21 mouse cellular contexts compared by ENCODE assay signal in the genomic region with DNA sequence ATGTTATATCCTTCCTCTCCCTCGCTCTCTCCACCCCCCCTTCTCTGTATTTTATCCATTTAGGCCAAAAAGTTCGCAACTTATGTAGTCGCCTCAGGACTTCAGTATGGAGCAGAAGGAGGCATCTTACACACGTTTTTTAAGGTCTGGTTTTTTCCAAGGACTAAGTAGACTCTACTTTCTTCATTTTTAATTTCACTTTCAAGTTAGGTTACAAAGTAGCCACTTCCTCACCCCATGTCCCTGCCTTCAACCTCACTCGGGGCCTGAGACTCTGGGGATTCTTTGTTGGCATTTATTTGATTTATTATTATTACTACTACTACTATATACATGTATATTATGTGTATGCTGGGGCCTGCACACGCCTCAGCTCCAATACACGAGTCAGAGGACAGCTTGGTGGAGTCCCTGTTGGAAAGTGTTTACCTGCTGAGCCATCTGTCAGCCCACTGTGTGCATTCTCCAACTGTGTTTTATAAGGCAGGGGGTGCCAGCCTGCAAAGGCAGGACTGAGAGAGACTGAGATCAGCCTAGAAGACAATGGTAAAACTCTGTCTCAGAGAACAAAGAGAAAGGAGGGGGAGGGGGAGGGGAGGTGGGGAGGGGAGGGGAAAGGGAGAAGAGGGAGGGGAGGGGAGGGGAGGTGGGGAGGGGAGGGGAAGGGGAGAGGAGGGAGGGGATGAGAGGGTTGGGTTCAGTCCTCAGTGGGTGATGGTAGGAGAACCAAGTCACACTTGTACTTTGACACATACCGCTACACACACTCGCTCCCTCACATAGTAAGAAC. TPM values are rescaled to one million over a fixed set of nuclear protein-coding genes. Genes with fewer than 3 reads are reported as not detected.
DNase-seq lines count a peak whose midpoint lies in the region; ATAC-seq and TF ChIP-seq lines count a peak whose summit lies in the region.
"Had no signal": no experiment of that assay in that cellular context is flagged by ENCODE, and none has a peak within 500 bp of the region (broad histone marks: within the 10 kb centered on the region; RNA-seq: fewer than 3 reads in every experiment).

No protein-coding gene starts in this region.

- DNase-seq in A20 (ENCODE audit: low read depth, low spot score) (peak; percentile 73), ZHBTc4 (ENCODE audit: low read depth, low spot score) (peak; percentile 50)
- DNase-seq in lung, adult 2 months = no peak
- no peak for DNase-seq in gastrocnemius, postnatal 36 days
- DNase-seq in embryo, embryonic 10 days (ENCODE audit: low spot score) = no peak
- DNase-seq: adrenal gland, postnatal 14 days; cerebellum, adult 18-20 months; cerebellum, postnatal 10 days; forebrain, postnatal 0 days; gastrocnemius, postnatal 14 days; heart, adult 11 months; heart, postnatal 36 days; kidney, adult 18-20 months had no signal

- H3K9ac ChIP-seq in ES-Bruce4 (ENCODE audit: low read depth, poor library complexity, severe bottlenecking) = no peak overlapping the region
- H3K9ac ChIP-seq: embryonic facial prominence, embryonic 12.5 days; forebrain, postnatal 0 days; heart, embryonic 13.5 days; hindbrain, embryonic 14.5 days; intestine, embryonic 15.5 days had no signal

- TF ChIP-seq CTCF in ES-Bruce4 (IDR thresholded peaks at IDR 0.05; ENCODE audit: low read depth, low read length) = no peak
- TF ChIP-seq CTCF in lung, adult 2 months (IDR thresholded peaks at IDR 0.05; ENCODE audit: insufficient read depth, low read length) = no peak

- H3K4me3 ChIP-seq in ES-Bruce4 (ENCODE audit: low read depth, low read length) = no peak overlapping the region
- H3K4me3 ChIP-seq in lung, adult 2 months (replicated peaks; ENCODE audit: extremely low read depth, low read depth, low read length) = no peak overlapping the region
- H3K4me3 ChIP-seq: embryonic facial prominence, embryonic 12.5 days; heart, embryonic 13.5 days; intestine, embryonic 15.5 days had no signal

- TF ChIP-seq EP300 in ES-Bruce4 (IDR thresholded peaks at IDR 0.05; ENCODE audit: insufficient read depth, low read depth, low read length) = no peak

- peak overlapping the region; percentile 22; the same call in 1 of the 2 replicates for H3K27ac ChIP-seq in ES-Bruce4 (ENCODE audit: insufficient read depth, low read length)
- H3K27ac ChIP-seq: embryonic facial prominence, embryonic 12.5 days; heart, embryonic 13.5 days; hindbrain, embryonic 14.5 days; intestine, embryonic 15.5 days had no signal

- intact Hi-C loops in gastrocnemius, postnatal 36 days (cut with DNase I) = no loop called here

- H3K4me1 ChIP-seq in ES-Bruce4 (ENCODE audit: control insufficient read depth, insufficient read depth, low read length) = peaks cover 4% of the 10 kb centered on the region
- H3K4me1 ChIP-seq in lung, adult 2 months (ENCODE audit: control insufficient read depth, insufficient read depth, low read length) = no peaks in the 10 kb centered on the region
- H3K4me1 ChIP-seq: embryonic facial prominence, embryonic 12.5 days; heart, embryonic 13.5 days; intestine, embryonic 15.5 days had no signal

- H3K9me3 ChIP-seq in ES-Bruce4 (replicated peaks; ENCODE audit: control insufficient read depth, insufficient read depth, low read length, poor library complexity, severe bottlenecking) = no peaks in the 10 kb centered on the region
- H3K9me3 ChIP-seq: embryonic facial prominence, embryonic 12.5 days; heart, embryonic 13.5 days; intestine, embryonic 15.5 days had no signal

- no peaks in the 10 kb centered on the region for H3K27me3 ChIP-seq in ES-Bruce4 (ENCODE audit: control insufficient read depth, insufficient read depth, low read length, poor library complexity, severe bottlenecking)
- H3K27me3 ChIP-seq: embryonic facial prominence, embryonic 12.5 days; heart, embryonic 13.5 days; intestine, embryonic 15.5 days had no signal

- WGBS in lung, adult 2 months = 70% methylated on average over 9 of the region's 9 CpGs

- no peak for TF ChIP-seq POLR2A in ES-Bruce4 (IDR thresholded peaks at IDR 0.05; ENCODE audit: insufficient read depth, low read length)
- TF ChIP-seq POLR2A in lung, adult 2 months (IDR thresholded peaks at IDR 0.05; ENCODE audit: borderline replicate concordance, extremely low read depth, low read depth, low read length) = no peak

- peak; percentile 82 for ATAC-seq in megakaryocyte, adult 5-6 weeks (ENCODE audit: poor library complexity, severe bottlenecking)
- ATAC-seq: activated CD4-positive, CD25-positive, alpha-beta regulatory T cell, adult 4 months; forebrain, postnatal 0 days; intestine, embryonic 15.5 days had no signal

- no peaks in the 10 kb centered on the region for H3K36me3 ChIP-seq in ES-Bruce4 (ENCODE audit: control insufficient read depth, insufficient read depth, low read length, poor library complexity, severe bottlenecking)
- H3K36me3 ChIP-seq: embryonic facial prominence, embryonic 12.5 days; G1E; heart, embryonic 13.5 days; intestine, embryonic 15.5 days had no signal

RNA-seq across cellular contexts. Expression of gene Ak7, which starts 27.8 kb away (rescaled TPM):
- 0.73 and 0.75 TPM in 2 replicates for polyA plus RNA-seq in ES-Bruce4 (2011; ENCODE audit: insufficient read depth, insufficient read length, low read depth, missing spikeins)
- total RNA-seq in megakaryocyte, adult 5-6 weeks (2015) = 0.38 TPM in 1 of 2 replicates, not detected in the other
- total RNA-seq in megakaryocyte, adult 5-6 weeks (2017) = 0.07 TPM in 1 of 2 replicates, not detected in the other
- polyA plus RNA-seq in lung, adult 2 months (2012; rRNA removed) = 5.0 and 7.1 TPM in 2 replicates
- not detected for total RNA-seq in gastrocnemius, postnatal 36 days (2021)
- total RNA-seq: gastrocnemius, postnatal 14 days; heart, postnatal 36 days had no signal

RNA-seq across cellular contexts. Expression of gene Atg2b, which starts 48.6 kb away (rescaled TPM):
- 27.4 and 29.9 TPM in 2 replicates for polyA plus RNA-seq in ES-Bruce4 (2011; ENCODE audit: insufficient read depth, insufficient read length, low read depth, missing spikeins)
- total RNA-seq in megakaryocyte, adult 5-6 weeks (2015) = 16.2 and 16.5 TPM in 2 replicates
- 14.1 and 14.7 TPM in 2 replicates for total RNA-seq in megakaryocyte, adult 5-6 weeks (2017)
- polyA plus RNA-seq in lung, adult 2 months (2012; rRNA removed) = 11.1 and 12.6 TPM in 2 replicates
- 10 to 100 TPM; 15.0 to 16.7 TPM for total RNA-seq in gastrocnemius, postnatal 36 days (2021)

RNA-seq across cellular contexts. Expression of gene Gskip, which starts 48.9 kb away (rescaled TPM):
- polyA plus RNA-seq in ES-Bruce4 (2011; ENCODE audit: insufficient read depth, insufficient read length, low read depth, missing spikeins) = 8.1 and 9.2 TPM in 2 replicates
- 20.7 and 26.4 TPM in 2 replicates for total RNA-seq in megakaryocyte, adult 5-6 weeks (2015)
- total RNA-seq in megakaryocyte, adult 5-6 weeks (2017) = 14.1 and 14.6 TPM in 2 replicates
- polyA plus RNA-seq in lung, adult 2 months (2012; rRNA removed) = 7.3 and 10.9 TPM in 2 replicates
- total RNA-seq in gastrocnemius, postnatal 36 days (2021) = 1 to 10 TPM; 5.1 to 5.6 TPM

RNA-seq across cellular contexts. Expression of gene Papola, which starts 50.9 kb away (rescaled TPM):
- polyA plus RNA-seq in ES-Bruce4 (2011; ENCODE audit: insufficient read depth, insufficient read length, low read depth, missing spikeins) = 229 and 251 TPM in 2 replicates
- total RNA-seq in megakaryocyte, adult 5-6 weeks (2015) = 218 and 251 TPM in 2 replicates
- total RNA-seq in megakaryocyte, adult 5-6 weeks (2017) = 129 and 148 TPM in 2 replicates
- 40.4 and 51.8 TPM in 2 replicates for polyA plus RNA-seq in lung, adult 2 months (2012; rRNA removed)
- total RNA-seq in gastrocnemius, postnatal 36 days (2021) = 10 to 100 TPM; 61.5 to 69.4 TPM

Comparison
In these comparisons a context has a peak if more than half of its experiments do, and no peak if none do; other contexts are left out.
1. DNase-seq: peak in A20 (single experiment) and ZHBTc4 (single experiment); none in lung, adult 2 months (single experiment), gastrocnemius, postnatal 36 days (0 of 2) and embryo, embryonic 10 days (single experiment).